Mouse (Mus musculus): ENCODE results near the gene Cers2.
"Not testable (repeated sequence)": the region's sequence is repeated elsewhere in the genome, so short reads cannot be mapped to it uniquely, and the experiment has no call there.

The Cers2 gene

GRCm38 (mm10) chr3:95317414-95318080 is 3.0 kb downstream of the Cers2 start:
- DNase-seq (ENCODE audit: low spot score in 2 of 2) = peak in 1 of 2 experiments; percentile 56

GRCm38 (mm10) chr3:95318548-95318947 is 4.0 kb downstream of the Cers2 start:
- peak in 1 of 2 experiments; percentile 39 for DNase-seq (ENCODE audit: low spot score in 2 of 2)

- no peak for DNase-seq (ENCODE audit: low spot score in 2 of 2)
These were observed 4.5 kb downstream of the Cers2 start for GRCm38 (mm10) chr3:95319110-95319509.

GRCm38 (mm10) chr3:95319701-95320625 is 5.4 kb downstream of the Cers2 start:
- DNase-seq (ENCODE audit: low spot score in 2 of 2) = no peak

GRCm38 (mm10) chr3:95323429-95323828 is 8.8 kb downstream of the Cers2 start:
- no peak for DNase-seq (ENCODE audit: low spot score in 2 of 2)

- no peak for DNase-seq (ENCODE audit: low spot score in 2 of 2)
These were observed 10.0 kb downstream of the Cers2 start for GRCm38 (mm10) chr3:95324454-95325144.

- no peak for DNase-seq (ENCODE audit: low spot score in 2 of 2)
These were observed 14.3 kb downstream of the Cers2 start for GRCm38 (mm10) chr3:95328803-95329404.

GRCm38 (mm10) chr3:95331528-95331927 is 16.9 kb downstream of the Cers2 start:
- DNase-seq (ENCODE audit: low spot score in 2 of 2) = no peak

- DNase-seq (ENCODE audit: low spot score in 2 of 2) = no peak
These were observed 22.8 kb downstream of the Cers2 start for GRCm38 (mm10) chr3:95337345-95337744.

- DNase-seq (ENCODE audit: low spot score in 2 of 2) = no peak
These were observed 23.7 kb downstream of the Cers2 start for GRCm38 (mm10) chr3:95338251-95338650.

- not testable (repeated sequence) for DNase-seq (ENCODE audit: low spot score in 2 of 2)
These were observed 28.9 kb downstream of the Cers2 start for GRCm38 (mm10) chr3:95343356-95344000.

- DNase-seq (ENCODE audit: low spot score in 2 of 2) = no peak
These were observed 31.9 kb downstream of the Cers2 start for GRCm38 (mm10) chr3:95346454-95346853.

- not testable (repeated sequence) for DNase-seq (ENCODE audit: low spot score in 2 of 2)
These were observed 33.8 kb downstream of the Cers2 start for GRCm38 (mm10) chr3:95348343-95348742.

GRCm38 (mm10) chr3:95349491-95349890 is 34.9 kb downstream of the Cers2 start:
- no peak for DNase-seq (ENCODE audit: low spot score in 2 of 2)

GRCm38 (mm10) chr3:95355911-95356544 is 41.4 kb downstream of the Cers2 start:
- DNase-seq (ENCODE audit: low spot score in 2 of 2) = not testable (repeated sequence)

- DNase-seq (ENCODE audit: low spot score in 2 of 2) = peak; percentile 88 to 90
These were observed 42.3 kb downstream of the Cers2 start, which contains the start of gene Setdb1 for GRCm38 (mm10) chr3:95356701-95357449. TSS of gene Setdb1 (minus strand) at chr3:95357202.

- no peak for DNase-seq (ENCODE audit: low spot score in 2 of 2)
These were observed 43.2 kb downstream of the Cers2 start for GRCm38 (mm10) chr3:95357746-95358145.

GRCm38 (mm10) chr3:95360276-95360675 is 45.7 kb downstream of the Cers2 start:
- not testable (repeated sequence) for DNase-seq (ENCODE audit: low spot score in 2 of 2)

GRCm38 (mm10) chr3:95370101-95370500 is 55.5 kb downstream of the Cers2 start:
- no peak for DNase-seq (ENCODE audit: low spot score in 2 of 2)

All from urinary bladder, adult 18-20 months (tissue).